Mouse (Mus musculus) embryonic facial prominence, embryonic 11.5 days (tissue): Measurements from ENCODE around the gene Olfr247. TPM values are rescaled to one million over a fixed set of nuclear protein-coding genes. Genes with fewer than 3 reads are reported as not detected.
"Not testable (repeated sequence)": the region's sequence is repeated elsewhere in the genome, so short reads cannot be mapped to it uniquely, and the experiment has no call there.

Source experiments
- ATAC-seq: fragments of 200-750 bp; cut with Nextera tagmentation; replicated peaks from 2 replicates; pipeline ENCODE4 v1.8.0; 2017; ENCODE audit warnings: low read depth; ENCODE audit not compliant: insufficient number of reproducible peaks, low FRiP score, low TSS enrichment
- DNase-seq: peaks from one replicate; pipeline ENCODE4 v3.0.0-alpha.2; 2015; ENCODE audit warnings: low spot score
- H3K27ac ChIP-seq: fragments of 300-500 bp; sonication (generic); replicated peaks from 2 replicates; pipeline ENCODE4 v1.5.1; 2014; ENCODE audit warnings: mild to moderate bottlenecking, low read depth, low read length, control low read depth
- H3K27me3 ChIP-seq: fragments of 300-500 bp; sonication (generic); 2 replicates; pipeline ENCODE4 v1.6.1; 2014; ENCODE audit warnings: mild to moderate bottlenecking, low read length, moderate library complexity, mixed read lengths; ENCODE audit not compliant: control insufficient read depth, insufficient read depth
- H3K36me3 ChIP-seq: fragments of 300-500 bp; sonication (generic); replicated peaks from 2 replicates; pipeline ENCODE4 v1.6.1; 2014; ENCODE audit warnings: low read depth, mild to moderate bottlenecking, low read length, moderate library complexity, mixed read lengths; ENCODE audit not compliant: control insufficient read depth, insufficient read depth
- H3K4me1 ChIP-seq: fragments of 300-500 bp; sonication (generic); 2 replicates; pipeline ENCODE4 v1.6.1; 2014; ENCODE audit warnings: low read length, mixed read lengths; ENCODE audit not compliant: control insufficient read depth, insufficient read depth
- H3K4me2 ChIP-seq: fragments of 300-500 bp; sonication (generic); 2 replicates; pipeline ENCODE4 v1.6.1; 2014; ENCODE audit warnings: low read depth, mild to moderate bottlenecking, control low read depth, low read length, moderate library complexity
- H3K4me3 ChIP-seq: fragments of 300-500 bp; sonication (generic); 2 replicates; pipeline ENCODE4 v1.5.1; 2014; ENCODE audit warnings: low read depth, low read length, control low read depth
- H3K9ac ChIP-seq: fragments of 300-500 bp; sonication (generic); replicated peaks from 2 replicates; pipeline ENCODE4 v1.6.1; 2014; ENCODE audit warnings: mild to moderate bottlenecking, control low read depth, low read length
- H3K9me3 ChIP-seq: fragments of 300-500 bp; sonication (generic); replicated peaks from 2 replicates; pipeline ENCODE4 v1.6.1; 2016; ENCODE audit warnings: mild to moderate bottlenecking, low read length, inconsistent platforms, mixed read lengths; ENCODE audit not compliant: control insufficient read depth
- WGBS: fragments of 180-500 bp; shearing (Covaris S2); extraction: QIAGEN DNeasy Blood & Tissue Kit; methylation state at CpG from one replicate; pipeline ENCODE4 v1.1.7; 2014; 5-methylcytosine and 5-hydroxymethylcytosine counted together
- polyA plus RNA-seq: library from polyadenylated mRNA; unstranded; fragments of >200 nt; fragmentation: Nextera tagmentation; extraction: Ambion mirVana; gene quantifications from 2 replicates; pipeline ENCODE4 v1.2.1, GENCODE M21; 2014

Gene Olfr247
- polyA plus RNA-seq: not detected in 2 replicates

- ATAC-seq: not testable (repeated sequence)
- no CpG with 5 or more reads among the region's 2 CpGs for WGBS
Observed at GRCm38 (mm10) chr10:129976040-129976439, at the start of gene Olfr247. Gene Olfr247, minus strand, starts transcription at chr10:129976140.

GRCm38 (mm10) chr10:130012321-130012720 is 36.4 kb upstream of the Olfr247 start, which contains the start of gene Olfr820:
Gene Olfr820, plus strand, starts transcription at chr10:130012621.
- H3K9ac ChIP-seq: no peak within 1 kb of the TSS
- no peaks in the 10 kb centered on the region for H3K9me3 ChIP-seq
- no peak for DNase-seq
- no peak within 1 kb of the TSS for H3K4me3 ChIP-seq
- H3K36me3 ChIP-seq: no peaks in the 10 kb centered on the region
- ATAC-seq: no peak
- H3K4me1 ChIP-seq: no peaks in the 10 kb centered on the region
- H3K27me3 ChIP-seq: no peaks in the 10 kb centered on the region
- no peak within 1 kb of the TSS for H3K4me2 ChIP-seq
- no peak within 1 kb of the TSS for H3K27ac ChIP-seq

More at GRCm38 (mm10) chr10:129976040-129976439, at the start of gene Olfr247:
- not testable (repeated sequence) for H3K27ac ChIP-seq, H3K9ac ChIP-seq, H3K4me3 ChIP-seq, H3K27me3 ChIP-seq, H3K4me1 ChIP-seq, H3K4me2 ChIP-seq, H3K9me3 ChIP-seq, DNase-seq, H3K36me3 ChIP-seq

GRCm38 (mm10) chr10:130005366-130005765 is 29.4 kb upstream of the Olfr247 start:
- H3K27ac ChIP-seq, H3K4me3 ChIP-seq, H3K27me3 ChIP-seq, H3K9me3 ChIP-seq, DNase-seq, H3K4me2 ChIP-seq, H3K36me3 ChIP-seq, H3K4me1 ChIP-seq, ATAC-seq, H3K9ac ChIP-seq: not testable (repeated sequence)
- whole genome bisulfite sequencing: 69% methylated on average over 4 of the region's 4 CpGs

- not testable (repeated sequence) for H3K27me3 ChIP-seq, H3K9me3 ChIP-seq, ATAC-seq, DNase-seq, H3K9ac ChIP-seq, H3K4me3 ChIP-seq, H3K27ac ChIP-seq, H3K36me3 ChIP-seq, H3K4me2 ChIP-seq, H3K4me1 ChIP-seq
- WGBS: 87% methylated on average over 4 of the region's 4 CpGs
Observed at GRCm38 (mm10) chr10:130004104-130004503, 28.2 kb upstream of the Olfr247 start.

- H3K4me1 ChIP-seq: not testable (repeated sequence)
- no CpG with 5 or more reads among the region's 1 CpGs for WGBS
Observed at GRCm38 (mm10) chr10:129984962-129985361, 9.0 kb upstream of the Olfr247 start, which contains the start of gene Gm10310. Gene Gm10310, minus strand, starts transcription at chr10:129985062.

GRCm38 (mm10) chr10:129981867-129982266 is 5.9 kb upstream of the Olfr247 start:
- WGBS: no CpG with 5 or more reads among the region's 3 CpGs
- H3K27ac ChIP-seq, ATAC-seq, H3K9me3 ChIP-seq, H3K4me3 ChIP-seq, H3K4me1 ChIP-seq, H3K9ac ChIP-seq, H3K36me3 ChIP-seq, H3K4me2 ChIP-seq, DNase-seq, H3K27me3 ChIP-seq: not testable (repeated sequence)

More at GRCm38 (mm10) chr10:129984962-129985361, 9.0 kb upstream of the Olfr247 start, which contains the start of gene Gm10310:
- H3K4me2 ChIP-seq, H3K27me3 ChIP-seq, H3K9ac ChIP-seq, H3K27ac ChIP-seq, DNase-seq, H3K9me3 ChIP-seq, H3K36me3 ChIP-seq, H3K4me3 ChIP-seq, ATAC-seq: not testable (repeated sequence)

GRCm38 (mm10) chr10:129972994-129973393 is 2.9 kb downstream of the Olfr247 start:
- not testable (repeated sequence) for H3K27me3 ChIP-seq, H3K36me3 ChIP-seq, DNase-seq, H3K9me3 ChIP-seq, ATAC-seq, H3K4me3 ChIP-seq, H3K4me1 ChIP-seq, H3K9ac ChIP-seq, H3K4me2 ChIP-seq, H3K27ac ChIP-seq
- WGBS: no CpG with 5 or more reads among the region's 3 CpGs

GRCm38 (mm10) chr10:129967166-129967565 is 8.8 kb downstream of the Olfr247 start, which contains the start of gene Olfr819:
Gene Olfr819, minus strand, starts transcription at chr10:129967266.
- H3K9ac ChIP-seq, ATAC-seq, H3K4me2 ChIP-seq, H3K4me1 ChIP-seq, DNase-seq, H3K9me3 ChIP-seq, H3K4me3 ChIP-seq, H3K27ac ChIP-seq, H3K36me3 ChIP-seq, H3K27me3 ChIP-seq: not testable (repeated sequence)
- 80% methylated on average over 2 of the region's 2 CpGs for WGBS
